Mouse (Mus musculus) gastrocnemius, postnatal 36 days (tissue): ENCODE measurements at regions not wholly inside any gene's neighbourhood (a gene's known extent, or its start where the extent isn't known, plus 50 kb on each side); places are given as distances from the start of the nearest gene placed in this dataset.

Experiments used
- DNase-seq, 2 experiments: peaks; one replicate each; pipeline ENCODE4 v3.0.0; 2022
- intact Hi-C: fragments of 180-260 bp; cut with DNase I; formaldehyde crosslinking; loops from one replicate; pipeline ENCODE4 v1.15.1; 2025

- intact Hi-C loops: no loop called here
- no peak for DNase-seq
Measured at GRCm38 (mm10) chr4:71663397-71663796, 94.4 kb downstream of the Gm11232 start.

- intact Hi-C loops: no loop called here
- DNase-seq: no peak
Measured at GRCm38 (mm10) chr4:71640521-71640920, 117.2 kb downstream of the Gm11232 start.

- no peak for DNase-seq
- intact Hi-C loops: no loop called here
Measured at GRCm38 (mm10) chr4:71627088-71627487, 130.7 kb downstream of the Gm11232 start.

DNA sequence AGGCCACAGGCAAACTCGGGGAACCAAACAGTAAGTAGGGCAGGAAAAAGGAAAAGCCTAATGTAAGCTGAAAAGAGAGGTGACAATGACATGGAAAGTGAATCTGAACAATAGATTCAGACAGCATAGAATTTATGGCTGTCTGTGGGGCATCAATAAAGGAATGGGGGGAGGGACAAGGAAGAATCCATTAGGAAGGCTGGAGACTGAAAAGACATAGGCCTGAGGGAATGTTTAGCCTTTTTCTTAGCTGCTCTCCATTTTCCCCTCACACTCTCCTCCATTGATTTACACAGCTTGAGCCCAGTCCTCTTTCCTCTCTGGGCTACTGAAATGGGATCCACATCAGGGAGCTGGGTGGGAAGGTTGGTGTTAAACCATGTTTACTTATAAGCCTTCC is 131.1 kb downstream of the Gm11232 start:
- intact Hi-C loops: no loop called here
- no peak for DNase-seq

- DNase-seq: no peak
- intact Hi-C loops: no loop called here
Measured at GRCm38 (mm10) chr4:71624771-71625170, 133.0 kb downstream of the Gm11232 start.

GRCm38 (mm10) chr4:71613720-71614119 is 144.0 kb downstream of the Gm11232 start:
- no peak for DNase-seq
- intact Hi-C loops: no loop called here

DNA sequence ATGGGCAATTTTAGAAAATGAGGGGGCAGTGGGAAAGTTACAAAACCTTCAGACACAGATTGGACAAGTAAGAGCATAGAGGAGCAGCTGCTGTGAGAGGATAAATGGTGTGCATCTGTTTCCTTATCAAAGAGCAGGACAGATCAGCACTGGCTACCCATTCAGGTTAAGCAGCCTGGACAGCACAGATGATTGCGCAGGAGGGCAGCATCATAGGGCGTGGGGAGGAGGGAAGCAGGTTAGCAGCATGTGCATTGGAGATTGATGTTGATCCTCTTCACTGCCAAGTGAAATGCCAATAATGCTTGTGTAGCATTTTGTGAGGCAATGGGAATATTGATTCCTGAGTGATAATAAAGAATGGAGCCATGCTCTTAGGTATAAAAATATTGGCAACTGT is 171.9 kb downstream of the Gm11232 start:
- intact Hi-C loops: no loop called here
- DNase-seq: no peak

GRCm38 (mm10) chr4:71560656-71561055 is 197.1 kb downstream of the Gm11232 start:
- intact Hi-C loops: no loop called here
- no peak for DNase-seq

DNA sequence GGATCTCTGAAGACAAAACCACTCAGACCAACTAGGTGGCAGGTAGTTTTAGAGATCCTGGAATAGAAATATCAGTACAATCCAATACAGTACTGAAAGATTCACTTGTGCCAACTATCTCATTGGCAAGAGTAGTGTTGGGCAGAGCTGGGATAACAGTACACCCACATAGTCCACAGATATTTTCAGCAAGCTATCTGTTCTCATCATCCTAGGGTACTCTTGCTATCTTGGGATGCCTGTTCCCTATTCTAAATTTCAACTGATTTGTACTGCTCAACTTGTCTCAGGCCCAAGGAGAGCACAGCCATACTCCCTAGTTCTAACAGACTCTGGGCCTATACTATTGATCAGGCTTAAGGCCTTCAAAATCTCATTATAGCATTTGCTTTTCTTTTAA is 218.6 kb downstream of the Gm11232 start:
- intact Hi-C loops: no loop called here

GRCm38 (mm10) chr4:71537971-71538370 is 219.8 kb downstream of the Gm11232 start:
- intact Hi-C loops: no loop called here
- DNase-seq: no peak

More for the DNA sequence above, 218.6 kb downstream of the Gm11232 start:
- no peak for DNase-seq

DNA sequence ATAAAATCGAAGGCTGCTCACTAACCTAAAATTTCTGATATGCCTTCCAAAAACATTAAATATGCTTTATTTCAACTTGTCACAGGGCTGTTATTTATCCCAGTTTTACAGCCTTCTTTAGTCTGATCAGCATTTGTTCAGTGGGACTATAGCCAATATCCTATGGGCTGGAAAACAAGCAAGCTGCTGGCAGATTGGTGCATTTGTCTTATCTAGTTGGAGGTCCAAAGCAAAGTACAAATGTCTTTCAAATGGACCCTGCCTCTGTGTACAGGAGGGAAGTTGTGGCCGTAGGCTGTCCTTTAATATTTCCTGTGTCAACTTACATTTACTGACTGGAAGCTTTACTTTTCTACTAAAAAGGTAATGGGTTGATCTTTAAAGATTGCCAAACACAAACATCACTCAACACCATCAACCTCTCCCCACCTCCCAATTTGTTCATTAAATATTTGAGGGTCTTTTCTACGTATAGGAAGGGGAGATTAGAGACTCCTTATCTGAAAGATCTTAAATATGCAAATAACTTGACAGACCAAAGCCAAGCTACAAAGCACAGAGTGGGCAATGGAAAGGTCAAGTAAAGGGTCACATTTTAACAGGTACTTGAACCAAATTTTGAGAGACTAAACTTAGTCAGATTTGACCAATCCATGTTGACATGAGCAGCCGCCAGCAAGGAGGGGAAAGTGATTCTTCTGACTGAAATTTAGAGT is 233.4 kb downstream of the Gm11232 start:
- no peak for DNase-seq
- intact Hi-C loops: no loop called here

DNA sequence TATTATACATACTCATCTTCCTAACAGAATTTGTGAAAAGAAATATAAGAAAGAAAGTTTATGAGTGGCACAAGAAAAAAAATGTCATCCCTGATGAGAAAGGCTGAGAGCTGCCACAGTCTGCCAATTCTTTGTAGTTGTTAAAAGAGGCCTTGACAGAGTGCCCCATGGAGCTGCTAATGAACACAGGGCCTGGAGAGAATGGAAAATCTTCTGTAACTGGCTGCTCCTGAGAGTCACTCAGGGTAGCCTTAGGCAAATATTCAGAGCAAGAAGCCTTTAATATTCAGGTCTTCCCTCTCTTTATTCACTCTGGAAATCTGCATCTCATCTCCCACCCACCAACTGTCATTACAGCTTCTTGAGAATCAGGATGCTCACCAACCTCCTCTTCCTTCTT is 237.0 kb downstream of the Gm11232 start:
- DNase-seq: no peak
- intact Hi-C loops: no loop called here

DNA sequence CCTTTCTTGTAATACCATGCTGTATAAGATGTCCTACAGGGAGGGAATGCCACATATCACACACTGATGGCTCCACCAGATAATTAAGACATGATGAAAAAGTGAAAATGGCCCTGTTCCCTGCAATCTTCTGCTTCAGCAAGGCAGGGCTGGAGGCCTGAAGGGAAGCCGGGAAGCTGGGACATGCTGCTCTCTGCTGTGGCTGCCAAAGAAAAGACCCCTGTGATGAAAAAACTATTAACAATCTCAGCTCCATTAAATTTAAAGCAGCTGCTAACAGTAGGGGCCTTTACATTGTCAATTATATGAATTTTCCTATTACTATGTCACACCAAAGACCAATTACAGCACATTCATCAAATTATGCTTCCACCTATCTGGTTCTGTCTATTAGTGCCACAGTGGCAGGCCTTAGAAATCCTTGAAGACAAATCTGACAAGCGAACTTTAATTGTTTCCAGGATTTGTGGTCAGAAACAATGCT is 239.8 kb downstream of the Gm11232 start:
- DNase-seq: no peak
- intact Hi-C loops: no loop called here

DNA sequence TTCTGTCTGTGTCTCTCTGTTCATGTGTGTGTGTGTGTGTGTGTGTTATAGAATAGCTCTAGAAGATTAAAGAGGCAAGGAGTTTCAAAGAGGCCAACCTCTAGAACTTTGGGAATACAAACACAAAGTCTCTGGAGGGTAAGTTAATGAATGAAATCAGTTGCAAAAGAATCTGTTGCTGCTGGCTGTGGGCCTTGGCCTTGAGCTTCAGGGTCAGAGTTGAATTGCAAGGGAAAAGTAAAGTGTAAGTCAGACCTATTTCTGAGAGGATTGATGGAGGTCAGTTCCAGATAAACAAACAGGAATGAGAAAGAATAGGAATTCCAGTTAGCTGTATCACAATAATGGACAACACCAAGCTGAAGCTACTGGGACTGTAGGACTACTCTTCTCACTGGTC is 250.9 kb downstream of the Gm11232 start:
- intact Hi-C loops: no loop called here
- no peak for DNase-seq

DNA sequence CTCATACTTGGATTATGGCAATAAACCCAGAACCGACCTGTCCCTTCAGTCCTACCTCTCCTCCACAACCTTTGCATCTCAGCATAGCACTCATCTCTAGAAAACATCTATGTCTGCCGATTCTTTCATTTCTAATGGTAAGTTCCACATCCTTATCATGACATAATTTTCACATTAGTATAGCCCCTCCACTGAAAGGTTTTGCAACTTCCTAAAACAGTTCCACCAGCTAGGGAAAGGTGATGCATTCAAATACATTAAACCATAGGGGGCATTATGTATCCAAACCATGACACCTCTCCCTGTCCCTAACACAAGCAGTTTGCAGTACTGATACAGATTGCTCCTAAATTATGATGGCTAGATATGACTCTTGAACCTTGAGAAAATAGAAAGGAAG is 268.0 kb downstream of the Gm11232 start:
- no peak for DNase-seq
- intact Hi-C loops: no loop called here

GRCm38 (mm10) chr4:71488663-71489161 is 269.1 kb downstream of the Gm11232 start:
- peak in 1 of 2 experiments; percentile 4 for DNase-seq
- intact Hi-C loops: no loop called here

DNA sequence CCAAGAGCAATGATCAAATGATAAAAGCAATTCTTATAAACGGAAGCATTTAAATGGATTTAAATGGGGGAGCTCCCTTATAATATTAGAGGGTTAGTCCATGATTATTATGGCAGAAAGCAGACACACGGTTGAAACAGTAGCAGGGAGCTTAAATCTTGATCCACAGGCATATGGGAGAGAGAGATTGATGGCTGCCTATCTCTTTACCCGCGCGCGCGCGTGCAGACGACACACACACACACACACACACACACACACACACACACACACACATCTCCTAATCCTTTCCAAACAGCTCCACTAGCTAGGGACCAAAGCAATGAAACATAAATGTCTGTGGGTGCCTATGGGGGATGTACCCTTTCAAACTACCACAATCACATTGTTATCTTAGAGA is 269.7 kb downstream of the Gm11232 start:
- no peak for DNase-seq
- intact Hi-C loops: no loop called here

DNA sequence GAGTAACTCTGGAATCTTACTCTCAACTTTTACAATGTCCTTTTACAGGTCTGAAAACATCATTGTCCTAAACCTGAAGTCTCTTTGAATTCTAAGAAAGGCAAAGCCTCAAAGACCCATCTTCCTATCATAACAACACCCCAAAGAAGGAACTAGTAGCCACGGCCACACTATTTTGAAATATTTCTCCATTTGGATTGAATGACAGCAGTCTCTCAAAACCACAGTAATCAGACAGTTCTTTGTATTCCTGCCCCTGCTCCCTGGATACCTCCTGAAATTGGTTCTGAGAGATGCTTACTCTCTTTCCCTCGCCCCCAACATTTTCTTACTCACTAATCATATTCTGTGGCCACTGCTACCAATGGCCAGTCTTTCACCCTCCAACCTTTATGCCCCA is 276.8 kb downstream of the Gm11232 start:
- DNase-seq: no peak

DNA sequence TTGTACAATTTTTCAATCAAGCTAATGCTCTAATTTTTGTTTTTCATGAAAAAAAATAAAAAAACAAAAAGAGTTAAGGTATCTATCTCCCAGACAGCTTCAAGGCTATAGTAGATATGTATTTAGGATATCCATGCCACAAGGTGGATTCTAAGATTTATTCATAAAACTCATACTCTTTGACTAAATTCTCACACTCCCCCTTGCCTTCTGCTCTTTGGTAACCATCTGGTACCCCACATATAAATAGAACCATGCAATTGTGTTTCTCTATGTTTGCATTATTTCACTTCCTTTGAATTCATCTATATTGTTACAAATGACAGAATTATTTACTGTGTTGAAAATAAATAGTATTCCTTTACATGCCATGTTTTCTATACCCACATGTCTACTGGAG is 287.2 kb downstream of the Gm11232 start:
- no peak for DNase-seq
- intact Hi-C loops: no loop called here

More for the DNA sequence above, 276.8 kb downstream of the Gm11232 start:
- intact Hi-C loops: no loop called here

DNA sequence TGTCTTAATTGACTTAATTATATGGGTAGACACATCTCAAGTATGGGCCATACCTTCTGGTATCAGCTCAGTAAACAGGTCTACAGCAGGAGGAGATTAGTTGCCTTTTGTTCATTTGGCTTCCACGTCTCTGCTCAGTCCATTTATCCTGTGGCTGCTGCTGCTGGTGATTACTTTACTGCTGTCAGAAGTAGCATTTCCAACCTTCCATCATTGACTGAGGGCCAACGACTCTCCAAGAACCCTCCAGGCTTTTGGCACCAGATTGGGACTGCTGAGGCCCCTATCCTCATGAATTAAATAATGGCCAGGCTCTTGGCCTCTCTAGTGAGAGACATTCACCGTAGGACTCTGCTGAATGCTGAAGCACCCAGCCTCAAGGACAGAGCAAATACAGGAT is 303.0 kb downstream of the Gm11232 start:
- intact Hi-C loops: no loop called here

GRCm38 (mm10) chr4:71453499-71453898 is 304.3 kb downstream of the Gm11232 start:
- intact Hi-C loops: no loop called here
- DNase-seq: no peak

More for the DNA sequence above, 303.0 kb downstream of the Gm11232 start:
- no peak for DNase-seq

DNA sequence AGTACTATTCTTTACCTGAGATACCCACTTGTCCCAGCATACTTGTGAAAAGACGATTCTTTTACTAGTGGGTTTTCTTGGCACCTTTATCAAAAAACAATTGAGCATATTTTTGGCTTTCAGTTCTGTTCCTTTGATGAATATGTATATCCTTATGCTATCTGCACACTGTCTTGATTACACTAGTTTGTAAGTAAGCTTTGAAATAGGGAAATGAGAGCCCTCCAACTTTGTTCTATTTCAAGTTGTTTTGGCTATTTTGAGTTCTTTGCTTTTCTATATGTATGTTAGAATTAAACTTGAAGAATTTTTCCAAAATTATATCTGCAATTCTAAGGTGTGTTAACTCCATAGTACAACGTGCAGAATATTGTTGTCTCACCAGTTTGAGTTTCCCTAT is 311.3 kb downstream of the Gm11232 start:
- intact Hi-C loops: no loop called here
- DNase-seq: no peak
